Mouse (Mus musculus): ENCODE data around the gene Mapk14.
"Not testable (repeated sequence)": the region's sequence is repeated elsewhere in the genome, so short reads cannot be mapped to it uniquely, and the experiment has no call there.

Mapk14 gene

DNA sequence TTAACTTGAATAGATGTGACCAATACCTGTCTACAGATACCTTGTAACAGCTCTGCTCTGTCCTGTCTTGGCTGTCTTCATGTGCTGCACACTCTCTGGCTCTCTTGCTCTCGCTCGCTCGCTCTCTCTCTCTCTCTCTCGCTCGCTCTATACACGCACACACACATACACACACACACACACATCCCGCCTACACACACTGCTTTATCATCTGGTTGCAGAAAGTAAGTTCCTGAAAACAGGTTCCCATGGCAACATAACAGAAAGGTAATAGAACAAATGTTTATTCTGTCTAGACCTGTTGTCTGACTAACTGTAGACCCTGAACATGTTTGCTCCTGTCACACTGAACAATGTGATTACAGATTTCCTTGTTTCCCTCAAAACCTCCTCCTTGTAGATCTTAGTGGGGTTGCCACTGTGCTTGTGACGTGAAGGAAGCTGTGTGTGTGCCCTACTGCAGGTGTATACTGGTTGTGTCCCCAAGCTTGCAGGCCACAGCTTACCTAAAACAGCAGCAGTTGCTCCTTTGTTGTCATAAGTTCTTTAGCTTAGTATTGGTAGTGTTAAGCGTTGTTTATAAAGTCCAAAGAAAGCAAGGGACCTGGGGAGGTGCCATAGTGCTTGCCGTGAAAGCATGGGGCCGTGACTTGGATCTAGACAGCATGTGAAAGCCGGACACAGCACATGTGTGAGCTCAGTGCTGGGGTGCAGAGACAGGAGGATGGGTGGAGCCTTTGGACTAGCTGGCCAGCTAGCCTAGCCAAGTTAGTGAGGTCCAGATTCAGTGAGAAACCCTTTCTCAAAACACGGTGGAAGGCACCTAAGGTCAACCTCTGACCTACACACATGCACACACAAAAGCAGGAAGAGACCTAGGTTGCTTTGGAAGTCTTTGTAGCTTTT lies 6.4 kb downstream of the Mapk14 start:
- no peak for DNase-seq (ENCODE audit: low read depth, low spot score)

DNA sequence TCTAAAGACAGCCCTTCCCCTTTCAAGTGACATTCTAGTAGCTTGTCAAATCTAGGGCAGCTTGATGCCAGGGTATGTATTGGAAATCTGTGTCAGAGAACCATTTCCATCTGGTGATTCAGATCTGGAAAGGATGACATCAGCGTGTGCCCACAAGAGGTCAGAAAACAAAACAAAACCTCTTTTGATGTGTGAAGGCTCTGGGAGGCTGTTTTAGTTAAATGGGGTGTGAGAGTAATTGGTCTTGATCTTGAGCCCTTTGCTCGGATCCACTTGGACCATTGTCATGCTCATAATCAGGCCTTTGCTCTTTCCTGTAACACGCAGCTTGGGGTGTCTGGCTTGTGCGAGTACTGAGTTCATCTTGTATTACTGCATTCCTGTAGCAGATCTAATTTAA lies 7.1 kb downstream of the Mapk14 start:
- no peak for DNase-seq (ENCODE audit: low read depth, low spot score)

DNA sequence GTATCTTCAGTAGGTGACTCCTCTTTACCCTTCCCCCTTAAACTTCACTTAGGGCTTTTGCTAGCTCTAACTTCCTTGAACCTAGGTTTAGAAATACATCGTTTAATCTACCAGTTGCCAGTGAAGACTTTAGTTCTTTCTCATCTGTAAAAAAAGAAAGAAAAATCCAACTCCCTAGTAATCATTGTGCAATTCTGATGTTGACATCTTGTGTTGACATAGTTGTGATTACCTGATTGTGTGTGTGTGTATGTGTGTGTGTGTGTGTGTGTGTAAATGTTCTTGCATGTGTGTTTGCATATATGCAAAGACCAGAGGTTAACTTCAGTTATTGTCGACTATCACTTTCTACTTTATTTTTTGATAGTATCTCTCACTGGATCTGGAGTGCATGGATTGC lies 7.5 kb downstream of the Mapk14 start:
- DNase-seq (ENCODE audit: low read depth, low spot score), result no peak

DNA sequence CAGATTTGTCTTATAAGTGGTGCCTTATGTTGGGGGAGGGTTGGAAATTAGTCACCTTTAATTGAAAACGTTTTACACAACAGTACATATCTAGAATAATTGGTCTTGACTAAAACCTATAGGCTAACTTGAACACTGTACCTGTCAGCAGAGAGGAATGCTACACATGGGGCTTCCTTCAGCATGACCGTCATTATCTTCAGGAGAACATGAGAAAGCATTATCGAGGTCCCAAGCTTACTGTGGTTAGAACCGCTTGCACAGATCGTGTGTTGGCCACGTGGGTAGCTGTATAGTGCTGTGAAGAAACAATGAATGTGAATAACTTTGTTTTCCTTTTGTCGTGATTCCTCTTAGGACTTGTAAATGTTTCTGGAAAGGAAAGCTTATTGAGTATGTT lies 8.7 kb downstream of the Mapk14 start:
- no peak for DNase-seq (ENCODE audit: low read depth, low spot score)

- no peak for DNase-seq (ENCODE audit: low read depth, low spot score)
These were observed 10.0 kb downstream of the Mapk14 start for GRCm38 (mm10) chr17:28701171-28701570.

GRCm38 (mm10) chr17:28701737-28702136 lies 10.6 kb downstream of the Mapk14 start:
- DNase-seq (ENCODE audit: low read depth, low spot score), result no peak

DNA sequence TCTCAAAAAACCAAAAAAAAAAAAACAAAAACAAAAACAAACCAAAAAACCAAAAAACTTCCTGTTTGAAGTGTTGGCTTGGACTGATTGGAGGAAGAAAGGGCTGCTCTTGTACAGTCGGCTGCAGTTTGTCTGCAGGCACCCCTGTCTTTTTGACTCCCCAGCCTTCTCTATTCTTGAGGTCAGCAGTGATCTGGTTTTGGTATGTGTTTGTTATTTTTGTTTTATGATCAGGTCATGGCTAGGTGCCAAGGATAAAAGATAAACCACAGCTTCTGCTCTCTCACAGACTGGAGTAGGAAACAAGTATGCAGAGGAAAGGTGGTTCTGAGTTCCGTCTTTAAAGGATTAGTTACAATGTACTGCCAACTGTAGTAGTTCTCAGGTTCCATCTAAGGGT lies 11.5 kb downstream of the Mapk14 start:
- DNase-seq (ENCODE audit: low read depth, low spot score), result no peak

- no peak for DNase-seq (ENCODE audit: low read depth, low spot score)
These were observed 15.6 kb downstream of the Mapk14 start for GRCm38 (mm10) chr17:28706697-28707096.

- no peak for DNase-seq (ENCODE audit: low read depth, low spot score)
These were observed 16.1 kb downstream of the Mapk14 start for GRCm38 (mm10) chr17:28707136-28707627.

DNA sequence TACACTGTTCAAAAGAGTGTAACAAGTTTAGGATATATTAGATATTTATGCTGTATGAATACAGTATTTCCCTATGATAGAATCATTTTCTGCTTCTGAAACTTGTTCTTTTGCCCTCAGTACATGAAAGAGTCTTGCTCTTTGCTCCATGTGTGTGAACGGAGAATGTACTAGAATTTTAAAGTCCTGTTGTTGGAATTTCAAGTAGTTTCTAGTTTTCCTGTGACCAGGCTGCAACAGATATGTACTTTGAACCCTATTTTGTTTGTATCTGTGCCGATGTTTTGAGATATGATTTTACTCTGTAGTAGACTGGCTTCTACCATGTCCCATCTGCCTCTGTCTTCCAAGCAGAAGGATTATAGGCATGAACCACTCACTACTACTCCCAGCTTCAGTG lies 16.7 kb downstream of the Mapk14 start:
- no peak for DNase-seq (ENCODE audit: low read depth, low spot score)

DNA sequence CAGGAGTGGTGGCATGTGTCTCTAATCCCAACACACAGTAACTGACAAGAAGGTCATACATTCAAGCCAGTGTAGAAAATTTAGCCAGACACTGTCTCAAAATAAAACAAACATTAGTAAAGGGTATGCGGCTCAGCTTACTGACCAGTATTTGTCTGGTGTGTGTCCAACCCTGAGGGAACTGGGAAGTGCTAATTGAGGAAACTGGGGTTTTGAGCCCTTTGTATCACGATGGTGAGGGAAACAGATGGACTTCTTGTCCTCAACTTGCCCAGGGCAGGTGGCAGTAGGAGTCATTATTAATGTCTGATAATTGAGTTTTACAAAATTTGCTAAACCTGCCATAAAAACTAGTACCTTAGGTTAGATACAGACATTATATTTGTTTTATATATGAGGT lies 17.9 kb downstream of the Mapk14 start:
- no peak for DNase-seq (ENCODE audit: low read depth, low spot score)

DNA sequence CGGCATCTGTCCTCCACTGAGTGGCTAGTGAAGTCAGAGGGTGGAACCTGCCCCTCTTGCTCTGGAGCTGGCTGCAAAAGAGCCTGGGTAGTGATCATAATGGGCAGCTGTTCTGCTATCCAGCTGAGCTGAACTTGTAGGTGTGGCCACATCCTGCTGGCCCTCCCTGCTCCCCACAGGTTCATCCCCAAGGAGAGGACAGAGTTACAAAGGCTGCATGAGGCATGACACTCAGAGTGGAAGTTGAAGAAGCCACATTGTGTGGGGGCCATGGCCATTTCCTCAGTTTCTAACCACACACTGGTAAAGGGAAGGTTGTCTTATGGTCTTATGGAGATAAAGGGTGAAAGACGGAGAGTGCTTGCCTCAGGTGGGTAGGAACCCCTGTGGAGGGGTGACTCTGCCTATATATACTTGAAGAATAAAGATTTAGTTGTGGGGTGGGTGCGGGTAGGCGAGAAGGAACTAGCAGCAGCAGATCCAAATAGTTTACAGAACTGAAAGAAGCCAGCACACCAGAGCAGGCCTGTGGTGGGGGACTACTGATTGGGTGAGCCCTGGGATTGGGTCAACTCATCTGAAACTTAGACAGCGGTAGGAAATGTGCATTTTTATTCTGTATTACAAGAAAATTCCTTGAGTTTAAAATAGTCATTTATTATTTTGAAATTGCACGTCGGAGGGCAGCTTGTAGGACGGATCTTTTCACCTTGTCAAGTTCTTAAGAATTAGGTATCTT lies 18.6 kb downstream of the Mapk14 start:
- no peak for DNase-seq (ENCODE audit: low read depth, low spot score)

DNA sequence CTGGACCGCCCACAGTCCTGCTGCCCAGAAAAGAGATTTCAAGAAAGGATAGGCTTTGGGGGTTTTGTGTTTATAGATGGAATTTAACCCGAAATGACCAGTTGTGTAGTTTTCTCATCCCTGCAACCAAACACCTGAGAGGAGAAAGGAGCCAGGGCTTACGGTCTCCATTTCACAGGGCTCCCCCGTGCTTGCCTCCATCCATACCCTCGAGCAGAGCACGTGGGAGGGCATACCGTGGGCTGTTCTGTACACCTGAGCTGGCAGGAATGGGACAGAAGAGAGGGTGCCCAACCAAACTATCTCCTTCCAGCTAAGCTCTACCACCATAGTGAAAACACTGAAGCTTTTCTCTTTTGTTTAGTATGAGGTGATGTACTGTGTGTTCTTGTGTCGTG lies 19.2 kb downstream of the Mapk14 start:
- no peak for DNase-seq (ENCODE audit: low read depth, low spot score)

DNA sequence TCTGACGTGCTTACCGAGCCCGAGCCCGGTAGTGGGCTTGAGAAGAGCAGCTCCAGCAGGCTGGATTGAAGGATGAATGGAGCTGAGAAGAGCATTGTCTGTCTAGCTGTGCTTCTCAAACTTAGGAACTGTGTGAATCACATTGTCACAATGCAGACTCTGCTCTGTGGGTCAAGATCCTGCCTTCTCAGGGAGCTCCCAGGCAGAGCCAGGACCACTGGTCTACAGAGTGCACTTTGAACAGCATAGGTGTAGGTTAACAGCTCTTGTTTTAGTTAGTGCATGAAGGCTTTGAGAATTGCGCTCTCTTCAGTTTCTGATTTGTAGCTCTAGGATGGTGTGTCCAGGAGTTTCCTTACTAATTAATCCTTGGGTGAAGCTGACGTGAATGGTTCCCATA lies 20.1 kb downstream of the Mapk14 start:
- DNase-seq (ENCODE audit: low read depth, low spot score), result no peak

GRCm38 (mm10) chr17:28712305-28712704 lies 21.2 kb downstream of the Mapk14 start:
- no peak for DNase-seq (ENCODE audit: low read depth, low spot score)

DNA sequence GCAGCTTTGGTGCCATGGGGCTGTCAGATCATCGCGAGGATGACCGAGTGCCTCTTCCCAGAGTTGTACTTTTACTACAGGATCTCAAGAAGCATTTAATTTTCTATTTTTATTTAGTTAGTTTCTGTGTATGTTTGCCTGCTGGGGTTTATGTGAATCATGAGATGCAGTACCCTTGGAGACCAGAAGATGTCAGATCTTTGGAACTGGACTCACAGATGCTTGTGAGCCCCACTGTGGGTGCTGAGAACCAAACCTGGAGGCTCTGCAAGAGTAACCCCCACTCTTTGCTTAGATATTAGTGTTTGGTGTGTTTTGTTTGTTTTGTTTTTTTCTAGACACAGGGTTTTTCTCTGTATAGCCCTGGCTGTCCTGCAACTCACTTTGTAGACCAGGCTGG lies 22.9 kb downstream of the Mapk14 start:
- no peak for DNase-seq (ENCODE audit: low read depth, low spot score)

- DNase-seq (ENCODE audit: low read depth, low spot score), result no peak
These were observed 24.9 kb downstream of the Mapk14 start for GRCm38 (mm10) chr17:28715832-28716548.

DNA sequence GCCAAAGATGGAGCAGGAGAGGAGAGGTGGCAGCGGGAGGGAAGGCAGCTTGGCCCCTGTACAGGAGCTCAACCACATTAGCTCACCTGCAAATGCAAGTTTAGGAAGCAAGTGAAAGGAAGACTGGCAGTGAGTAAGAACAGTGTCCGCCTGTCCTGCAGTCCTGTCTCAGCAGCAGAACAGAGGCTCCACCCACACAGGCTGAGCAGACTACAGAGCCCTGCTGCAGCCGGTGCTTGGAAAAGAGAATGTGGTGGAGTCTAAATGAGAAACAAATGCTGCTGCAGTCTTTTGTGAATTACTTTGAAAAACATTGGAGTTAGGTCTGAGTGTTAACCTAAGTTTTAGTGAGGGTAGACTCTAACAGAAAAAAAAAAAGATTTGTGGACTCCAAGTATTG lies 26.4 kb downstream of the Mapk14 start:
- DNase-seq (ENCODE audit: low read depth, low spot score), result no peak

DNA sequence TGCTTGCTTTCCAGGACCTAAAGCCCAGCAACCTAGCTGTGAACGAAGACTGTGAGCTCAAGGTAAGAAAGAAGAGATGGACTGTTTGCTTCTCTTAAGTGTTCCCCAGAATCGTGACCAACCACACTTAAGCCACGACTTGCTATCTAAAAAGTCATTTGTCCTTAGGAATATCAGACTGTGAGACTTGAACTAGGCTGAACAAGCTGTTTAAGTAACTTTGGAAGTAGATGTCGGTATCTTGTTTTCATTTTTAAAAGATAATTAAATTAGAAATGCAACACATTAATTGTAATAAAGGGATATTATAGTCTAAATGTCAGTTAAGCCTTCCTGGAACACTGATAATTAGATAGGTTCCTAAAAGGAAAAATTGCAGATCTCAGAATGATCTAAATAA lies 34.7 kb downstream of the Mapk14 start, which contains the start of gene AC170998.1:
Gene AC170998.1, plus strand, starts transcription at position 301 of the 400 bp plus-strand sequence.
- no peak for DNase-seq (ENCODE audit: low read depth, low spot score)

DNA sequence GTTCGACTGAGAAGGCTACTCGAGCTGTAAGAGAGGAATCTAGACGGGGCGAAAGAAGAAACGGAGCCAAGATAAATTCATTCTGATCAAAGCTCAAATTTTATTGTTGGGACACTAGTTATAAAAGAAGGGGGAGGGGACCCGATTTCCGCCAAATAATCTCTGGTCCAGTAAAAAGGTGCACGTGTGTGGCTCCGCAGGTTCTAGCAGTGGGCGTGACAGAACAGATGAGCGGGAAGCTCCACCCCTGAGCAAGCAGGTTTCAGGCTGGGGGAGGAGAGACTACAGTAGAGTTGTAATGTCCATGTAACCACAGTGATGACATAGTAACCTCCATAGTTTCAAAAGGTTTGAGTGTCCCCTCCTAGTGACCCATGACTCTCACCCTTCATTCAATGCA lies 36.4 kb downstream of the Mapk14 start:
- not testable (repeated sequence) for DNase-seq (ENCODE audit: low read depth, low spot score)

DNA sequence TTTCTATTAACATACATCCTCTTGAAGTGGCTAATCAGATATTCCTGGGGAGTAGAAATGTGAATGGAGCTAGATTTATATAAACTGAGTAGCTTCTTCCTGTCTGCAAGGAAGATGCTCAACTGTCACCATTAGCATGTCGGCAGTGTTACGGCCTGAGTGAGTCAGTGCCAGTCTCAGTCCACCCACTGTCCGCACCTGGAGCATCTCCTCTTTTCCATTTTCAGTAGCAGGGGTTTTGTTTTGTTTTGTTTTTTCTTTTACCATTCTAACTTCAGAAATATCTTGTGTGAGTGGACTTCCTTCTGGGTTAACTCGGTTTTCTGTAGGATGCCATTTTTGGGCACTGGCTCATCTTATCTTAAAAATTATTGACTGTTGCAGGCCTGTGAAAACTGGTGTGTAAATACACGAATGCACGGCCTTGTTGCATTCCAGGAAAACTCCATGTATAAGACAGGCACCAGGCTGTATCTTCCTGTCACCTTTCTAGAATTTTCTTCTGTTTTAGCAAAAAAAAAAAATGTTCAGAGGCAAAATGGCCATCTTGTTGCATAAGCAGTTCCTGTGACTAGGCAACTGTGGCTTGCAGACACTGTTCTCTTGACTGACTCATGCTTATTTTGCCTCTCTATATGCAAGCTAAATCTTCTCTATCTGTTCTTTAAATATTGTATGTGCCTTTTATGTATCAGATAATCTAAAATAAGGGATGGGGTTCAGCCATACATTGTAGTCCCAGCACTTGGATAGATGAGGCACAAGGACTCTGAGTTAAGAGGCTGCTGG lies 44.4 kb downstream of the Mapk14 start:
- no peak for DNase-seq (ENCODE audit: low read depth, low spot score)

All from WW6 (cell line).